Mouse (Mus musculus) megakaryocyte, embryonic 14.5 days (primary cell): ENCODE measurements around the gene Npw. TPM values are rescaled to one million over a fixed set of nuclear protein-coding genes. Genes with fewer than 3 reads are reported as not detected.
"Not testable (repeated sequence)": the region's sequence is repeated elsewhere in the genome, so short reads cannot be mapped to it uniquely, and the experiment has no call there.

ENCODE experiments used
- H3K27me3 ChIP-seq: replicated peaks from 2 replicates; pipeline ENCODE3; 2012; ENCODE audit warnings: inconsistent platforms
- H3K36me3 ChIP-seq: replicated peaks from 2 replicates; pipeline ENCODE3; 2012; ENCODE audit warnings: low read length, inconsistent platforms, mixed read lengths
- H3K4me1 ChIP-seq: 2 replicates; pipeline ENCODE4 v1.6.1; 2012; ENCODE audit warnings: inconsistent platforms
- H3K4me3 ChIP-seq: replicated peaks from 2 replicates; pipeline ENCODE3; 2012; ENCODE audit warnings: moderate library complexity, mild to moderate bottlenecking, inconsistent platforms
- H3K9me3 ChIP-seq: 2 replicates; pipeline ENCODE4 v1.6.1; 2012; ENCODE audit warnings: inconsistent platforms
- FLI1 ChIP-seq: IDR thresholded peaks from 2 replicates; pipeline ENCODE4 v1.6.1; 2012; ENCODE audit warnings: low read length, inconsistent platforms, mixed read lengths
- GATA1 ChIP-seq: IDR thresholded peaks from 3 replicates; pipeline ENCODE4 v1.6.1; 2012; ENCODE audit warnings: mixed read lengths, low read length, inconsistent platforms, borderline replicate concordance
- polyA plus RNA-seq: library from polyadenylated mRNA; stranded (reverse); fragments of >175 nt; gene quantifications from 2 replicates; pipeline ENCODE4 v1.2.3, GENCODE M21; 2012; ENCODE audit warnings: low replicate concordance; ENCODE audit not compliant: insufficient read depth

Npw gene
- polyA plus RNA-seq, 1 experiment: 1.1 TPM

GRCm38 (mm10) chr17:24674277-24674676, 16.0 kb upstream of the Npw start:
- Histone ChIP-seq H3K27me3 (no peaks in the 10 kb centered on the region), H3K36me3 (peaks cover 52% of the 10 kb centered on the region), H3K9me3 (no peaks in the 10 kb centered on the region), H3K4me3 (no peak overlapping the region), H3K4me1 (peaks cover 59% of the 10 kb centered on the region)
- no peak for TF ChIP-seq FLI1
- TF ChIP-seq GATA1: no peak

- no peaks in the 10 kb centered on the region for H3K9me3 ChIP-seq
- no peak for TF ChIP-seq GATA1
- no peak for TF ChIP-seq FLI1
- H3K27me3 ChIP-seq: no peaks in the 10 kb centered on the region
- H3K4me3 ChIP-seq: peak overlapping the region; percentile 100
- peaks cover 74% of the 10 kb centered on the region for H3K4me1 ChIP-seq
- peaks cover 31% of the 10 kb centered on the region for H3K36me3 ChIP-seq
These were observed 13.9 kb upstream of the Npw start for GRCm38 (mm10) chr17:24672141-24672540.

GRCm38 (mm10) chr17:24671346-24671745, 13.1 kb upstream of the Npw start:
- H3K9me3 ChIP-seq: no peaks in the 10 kb centered on the region
- H3K4me1 ChIP-seq: peaks cover 75% of the 10 kb centered on the region
- peak overlapping the region; percentile 100 for H3K4me3 ChIP-seq
- no peaks in the 10 kb centered on the region for H3K27me3 ChIP-seq
- TF ChIP-seq FLI1 (no peak), GATA1 (no peak)
- H3K36me3 ChIP-seq: peaks cover 23% of the 10 kb centered on the region

- Histone ChIP-seq H3K36me3 (peaks cover 15% of the 10 kb centered on the region), H3K9me3 (no peaks in the 10 kb centered on the region), H3K4me3 (peak overlapping the region; percentile 100), H3K4me1 (peaks cover 65% of the 10 kb centered on the region), H3K27me3 (peaks cover 2% of the 10 kb centered on the region)
- TF ChIP-seq GATA1 (no peak), FLI1 (no peak)
These were observed 12.1 kb upstream of the Npw start for GRCm38 (mm10) chr17:24670246-24670844.

GRCm38 (mm10) chr17:24669545-24670245, 11.4 kb upstream of the Npw start, which contains the start of gene Zfp598:
Gene Zfp598, plus strand, starts transcription at chr17:24669687.
- Histone ChIP-seq H3K4me3 (peak within 1 kb of the TSS; percentile 100), H3K36me3 (peaks cover 15% of the 10 kb centered on the region), H3K27me3 (peaks cover 2% of the 10 kb centered on the region), H3K9me3 (no peaks in the 10 kb centered on the region), H3K4me1 (peaks cover 63% of the 10 kb centered on the region)
- TF ChIP-seq FLI1 (peak; percentile 49; the same call in 1 of the 2 replicates), GATA1 (no peak)

- Histone ChIP-seq H3K4me3 (peak overlapping the region; percentile 100), H3K4me1 (peaks cover 58% of the 10 kb centered on the region), H3K36me3 (peaks cover 12% of the 10 kb centered on the region)
- not testable (repeated sequence) for H3K9me3 ChIP-seq, H3K27me3 ChIP-seq
These were observed 10.9 kb upstream of the Npw start for GRCm38 (mm10) chr17:24669214-24669544.

- TF ChIP-seq FLI1 (no peak), GATA1 (no peak)
- no peak overlapping the region for H3K4me3 ChIP-seq
- H3K36me3 ChIP-seq: no peaks in the 10 kb centered on the region
- peaks cover 11% of the 10 kb centered on the region for H3K27me3 ChIP-seq
- no peaks in the 10 kb centered on the region for H3K9me3 ChIP-seq
- peaks cover 40% of the 10 kb centered on the region for H3K4me1 ChIP-seq
These were observed 9.2 kb upstream of the Npw start for GRCm38 (mm10) chr17:24667416-24667815.

- H3K36me3 ChIP-seq, H3K4me3 ChIP-seq, H3K9me3 ChIP-seq: not testable (repeated sequence)
- Histone ChIP-seq H3K27me3 (peaks cover 11% of the 10 kb centered on the region), H3K4me1 (peaks cover 36% of the 10 kb centered on the region)
These were observed 8.8 kb upstream of the Npw start for GRCm38 (mm10) chr17:24667011-24667410.

DNA sequence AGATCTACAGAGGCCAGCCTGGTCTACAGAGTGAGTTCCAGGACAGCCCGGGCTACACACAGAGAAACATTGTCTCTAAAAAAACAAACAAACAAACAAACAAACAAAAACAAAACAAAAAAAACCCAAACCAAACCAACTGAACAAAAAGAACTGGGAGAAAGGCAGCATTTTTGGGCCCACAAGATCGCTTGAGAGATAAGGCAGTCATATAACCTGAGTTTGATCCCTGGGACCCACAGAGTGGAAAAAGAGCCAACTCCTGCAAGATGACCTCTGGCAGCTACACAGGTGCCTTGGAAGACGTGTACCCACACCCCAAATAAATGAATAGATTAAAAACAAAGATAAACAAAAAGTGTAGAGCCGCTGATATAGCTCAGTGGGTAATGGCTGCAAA, 3.3 kb downstream of the Npw start:
- peaks cover 26% of the 10 kb centered on the region for H3K4me1 ChIP-seq
- no peak for TF ChIP-seq FLI1
- no peak for TF ChIP-seq GATA1
- no peak overlapping the region for H3K4me3 ChIP-seq
- peaks cover 84% of the 10 kb centered on the region for H3K27me3 ChIP-seq
- H3K36me3 ChIP-seq: no peaks in the 10 kb centered on the region
- H3K9me3 ChIP-seq: no peaks in the 10 kb centered on the region; the same call in 1 of the 2 replicates

- H3K36me3 ChIP-seq: no peaks in the 10 kb centered on the region
- H3K4me3 ChIP-seq: peak overlapping the region; percentile 65
- no peaks in the 10 kb centered on the region; the same call in 1 of the 2 replicates for H3K9me3 ChIP-seq
- H3K4me1 ChIP-seq: peaks cover 34% of the 10 kb centered on the region
- TF ChIP-seq GATA1: no peak
- TF ChIP-seq FLI1: no peak
- peaks cover 86% of the 10 kb centered on the region for H3K27me3 ChIP-seq
These were observed 4.1 kb downstream of the Npw start for GRCm38 (mm10) chr17:24653967-24654710.

DNA sequence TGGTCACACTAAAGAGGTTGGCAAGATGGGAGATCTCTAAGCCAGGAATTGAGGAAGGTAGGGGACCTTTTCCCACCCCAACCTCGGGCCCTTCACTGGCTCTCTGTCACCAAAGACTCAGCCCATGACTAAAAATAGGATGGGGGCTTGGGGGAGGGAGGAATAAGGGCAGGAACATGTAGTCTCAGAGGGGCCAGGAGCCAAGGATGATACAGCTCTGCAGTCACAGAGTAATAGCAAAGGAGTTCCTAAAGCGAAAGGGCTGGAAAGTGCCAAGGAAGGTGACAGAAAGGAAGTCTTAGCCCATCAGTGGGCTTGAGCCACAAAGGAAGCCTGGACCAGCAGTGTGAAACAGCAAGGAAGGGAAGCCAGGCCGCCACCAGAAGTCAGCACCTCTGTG, 6.4 kb downstream of the Npw start:
- Histone ChIP-seq H3K4me1 (peaks cover 35% of the 10 kb centered on the region), H3K36me3 (no peaks in the 10 kb centered on the region), H3K4me3 (no peak overlapping the region), H3K27me3 (peaks cover 85% of the 10 kb centered on the region), H3K9me3 (no peaks in the 10 kb centered on the region; the same call in 1 of the 2 replicates)
- no peak for TF ChIP-seq FLI1
